Mouse (Mus musculus): ENCODE results near the gene Vmn2r60.
"Not testable (repeated sequence)": the region's sequence is repeated elsewhere in the genome, so short reads cannot be mapped to it uniquely, and the experiment has no call there.

Gene Vmn2r60
- long read RNA-seq, experiment 1: 0 reads
- long read RNA-seq, experiment 2: 0 reads

DNA sequence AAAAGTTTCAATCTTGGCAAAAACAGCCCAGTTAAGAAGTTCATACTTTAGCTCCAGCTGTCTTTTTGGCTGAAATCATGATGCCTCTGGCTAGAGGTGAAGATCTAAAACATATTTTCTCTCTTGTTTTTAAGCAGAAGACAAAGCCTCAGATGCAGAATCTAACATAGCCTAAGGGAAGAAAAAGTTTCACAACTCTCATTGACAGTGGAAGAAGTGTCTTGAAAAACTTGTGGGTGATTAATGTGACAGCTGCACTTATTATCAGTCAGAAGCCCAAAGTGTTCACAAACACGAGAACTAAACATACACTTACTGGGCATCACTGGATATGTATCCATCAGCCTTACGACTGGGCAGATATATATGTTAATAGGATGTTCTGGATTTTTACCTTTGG, at the start of gene Vmn2r60:
Vmn2r60 (plus strand) TSS at position 301 of the 400 bp plus-strand sequence.
- intact Hi-C loops (cut with DNase I): no loop called here

- intact Hi-C loops (cut with DNase I): no loop called here
These were observed 48.6 kb upstream of the Vmn2r60 start, which contains the start of gene Vmn2r59 for GRCm38 (mm10) chr7:42058923-42059322. Vmn2r59 (minus strand) TSS chr7:42059023.

- intact Hi-C loops (cut with DNase I): not testable (repeated sequence)
These were observed 509 bp upstream of the Vmn2r60 start for GRCm38 (mm10) chr7:42107061-42107460.
